11 mouse cellular contexts compared by ENCODE assay signal in the genomic region with DNA sequence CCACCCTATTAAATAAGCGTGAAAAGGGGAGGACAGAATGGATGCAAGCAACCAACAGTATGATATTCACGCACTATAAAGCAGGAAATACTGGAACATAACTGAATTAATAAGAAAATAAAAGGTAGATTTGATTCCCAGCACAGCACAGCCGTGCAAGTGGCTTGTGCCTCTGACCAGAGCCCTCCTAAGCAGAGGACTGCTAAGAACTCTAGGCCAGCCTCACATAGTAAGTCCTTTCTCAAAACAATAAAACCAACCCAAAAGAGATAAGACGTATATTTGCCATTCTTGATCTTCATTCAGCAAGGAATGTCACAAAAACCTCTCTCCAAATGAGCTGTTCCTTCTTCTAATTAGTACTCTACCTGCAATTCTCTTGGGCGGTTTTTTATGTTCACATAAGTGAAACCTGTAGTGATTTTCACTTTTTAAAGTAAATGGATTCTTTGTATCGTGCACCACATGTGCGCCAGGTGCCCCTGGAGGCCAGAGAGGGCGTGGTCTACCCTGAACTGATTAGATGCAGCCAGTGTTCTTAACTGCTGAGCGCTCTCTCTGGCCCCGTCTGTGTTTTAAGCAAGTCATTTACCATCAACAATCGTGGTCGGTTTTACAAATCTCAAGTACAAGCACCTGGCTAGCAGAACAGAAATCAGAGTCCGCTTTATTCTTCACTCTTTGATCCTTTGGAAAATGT.
A peak's percentile ranks its signal among the peaks of the same experiment; 100 is the strongest.
DNase-seq lines count a peak whose midpoint lies in the region; ATAC-seq and TF ChIP-seq lines count a peak whose summit lies in the region.
"Had no signal": no experiment of that assay in that cellular context is flagged by ENCODE, and none has a peak within 500 bp of the region (broad histone marks: within the 10 kb centered on the region; RNA-seq: fewer than 3 reads in every experiment).

No protein-coding gene starts in this region.

- H3K27me3 ChIP-seq in E14TG2a.4 (ENCODE audit: insufficient read depth, low read length), result no peaks in the 10 kb centered on the region
- no peaks in the 10 kb centered on the region for H3K27me3 ChIP-seq in intestine, embryonic 14.5 days (replicated peaks; ENCODE audit: control insufficient read depth, insufficient read depth, low read length)
- no peaks in the 10 kb centered on the region for H3K27me3 ChIP-seq in liver, embryonic 14.5 days (ENCODE audit: control insufficient read depth, insufficient read depth, low read length)
- H3K27me3 ChIP-seq: kidney, embryonic 15.5 days had no signal

- 0 out of 2 replicates have a peak overlapping the region, but pooled peaks have one; percentile 7 for H3K4me3 ChIP-seq in E14TG2a.4 (replicated peaks; ENCODE audit: low read length)
- no peak overlapping the region for H3K4me3 ChIP-seq in intestine, embryonic 14.5 days (ENCODE audit: low read depth, low read length)
- H3K4me3 ChIP-seq in liver, embryonic 14.5 days (ENCODE audit: insufficient read depth in 1 of 2, low read depth in 2 of 2, low read length in 2 of 2), result no peak overlapping the region
- H3K4me3 ChIP-seq: kidney, embryonic 15.5 days had no signal

- 0 out of 2 replicates have a peak, but pooled peaks cover 5% of the 10 kb centered on the region for H3K36me3 ChIP-seq in E14TG2a.4 (ENCODE audit: insufficient read depth, low read length)
- H3K36me3 ChIP-seq in intestine, embryonic 14.5 days (ENCODE audit: control insufficient read depth, insufficient read depth, low read length), result peaks cover 6% of the 10 kb centered on the region; the same call in 1 of the 2 replicates
- no peaks in the 10 kb centered on the region for H3K36me3 ChIP-seq in liver, embryonic 14.5 days (replicated peaks; ENCODE audit: control insufficient read depth, insufficient read depth, low read depth)

- H3K4me2 ChIP-seq in intestine, embryonic 14.5 days (ENCODE audit: low read length), result no peak overlapping the region
- peak overlapping the region; percentile 30 for H3K4me2 ChIP-seq in liver, embryonic 14.5 days (ENCODE audit: low read depth)
- H3K4me2 ChIP-seq: kidney, embryonic 15.5 days had no signal

- H3K4me1 ChIP-seq in E14TG2a.4 (replicated peaks; ENCODE audit: low read depth, low read length), result peaks cover 23% of the 10 kb centered on the region
- H3K4me1 ChIP-seq in intestine, embryonic 14.5 days (replicated peaks; ENCODE audit: control insufficient read depth, insufficient read depth, low read length), result peaks cover 31% of the 10 kb centered on the region
- peaks cover 18 to 28% of the 10 kb centered on the region in 2 experiments for H3K4me1 ChIP-seq in liver, embryonic 14.5 days (replicated peaks; ENCODE audit: control insufficient read depth in 2 of 2, insufficient read depth in 2 of 2, low read length in 1 of 2)

- ATAC-seq in intestine, embryonic 14.5 days (replicated peaks; ENCODE audit: low FRiP score, low TSS enrichment, low read depth), result 0 out of 2 replicates have a peak, but pooled peaks have one; percentile 68
- no peak; the same call in 1 of the 2 replicates for ATAC-seq in liver, embryonic 14.5 days (ENCODE audit: insufficient read depth)

- 54% methylated on average over 13 of the region's 13 CpGs for WGBS in intestine, embryonic 14.5 days
- 38% methylated on average over 13 of the region's 13 CpGs for WGBS in liver, embryonic 14.5 days (ENCODE audit: insufficient replicate concordance)

- H3K27ac ChIP-seq in intestine, embryonic 14.5 days (ENCODE audit: low read depth), result no peak overlapping the region
- no peak overlapping the region for H3K27ac ChIP-seq in liver, embryonic 14.5 days
- H3K27ac ChIP-seq: kidney, embryonic 15.5 days had no signal

- TF ChIP-seq CTCF in E14TG2a.4 (conservative IDR thresholded peaks at IDR 0.05; ENCODE audit: low read length), result no peak
- no peak for TF ChIP-seq CTCF in liver, embryonic 14.5 days (IDR thresholded peaks at IDR 0.05; ENCODE audit: low read depth)

- DNase-seq in ZHBTc4 (ENCODE audit: low read depth, low spot score), result peak; percentile 44
- no peak for DNase-seq in intestine, embryonic 14.5 days (ENCODE audit: low spot score)
- peak in 2 of 3 experiments; percentile 34 to 35 for DNase-seq in liver, embryonic 14.5 days (ENCODE audit: low read depth in 3 of 3, low spot score in 3 of 3)
- DNase-seq in cerebellum, postnatal 14 days, result no peak
- DNase-seq in layer of hippocampus, postnatal 25 days (ENCODE audit: extremely low spot score in 1 of 2, low spot score in 1 of 2), result no peak
- DNase-seq in right cerebral cortex, adult 18-20 months, result no peak
- DNase-seq: gastrocnemius, postnatal 10 days; heart, postnatal 10 days; lung, postnatal 14 days had no signal

- no peaks in the 10 kb centered on the region for H3K9me3 ChIP-seq in E14TG2a.4 (ENCODE audit: low read length)
- H3K9me3 ChIP-seq in intestine, embryonic 14.5 days (ENCODE audit: control insufficient read depth, low read length), result no peaks in the 10 kb centered on the region
- H3K9me3 ChIP-seq in liver, embryonic 14.5 days (ENCODE audit: control insufficient read depth, low read length), result no peaks in the 10 kb centered on the region
- H3K9me3 ChIP-seq: kidney, embryonic 15.5 days had no signal

- H3K9ac ChIP-seq in intestine, embryonic 14.5 days (ENCODE audit: low read length), result no peak overlapping the region
- no peak overlapping the region for H3K9ac ChIP-seq in liver, embryonic 14.5 days (replicated peaks)
- H3K9ac ChIP-seq: kidney, embryonic 15.5 days had no signal

- no peak for TF ChIP-seq EP300 in liver, embryonic 14.5 days (IDR thresholded peaks at IDR 0.05; ENCODE audit: low read depth)

Comparison
In these comparisons a context has a peak if more than half of its experiments do, and no peak if none do; other contexts are left out.
1. DNase-seq: peak in ZHBTc4 (single experiment) and liver, embryonic 14.5 days (2 of 3); none in intestine, embryonic 14.5 days (single experiment), cerebellum, postnatal 14 days (0 of 2), layer of hippocampus, postnatal 25 days (0 of 2) and right cerebral cortex, adult 18-20 months (single experiment).